Mouse (Mus musculus) right cerebral cortex, postnatal 10 days (tissue): ENCODE measurements around the gene Adgrv1.
A peak's percentile ranks its signal among the peaks of the same experiment; 100 is the strongest.

Experiments
- DNase-seq, 2 experiments: peaks; one replicate each; pipeline ENCODE4 v3.0.0; 2021; ENCODE audit warnings: low spot score in 2 of 2

Gene Adgrv1

GRCm38 (mm10) chr13:81239427-81239826, 393.5 kb downstream of the Adgrv1 start:
- no peak for DNase-seq

- DNase-seq: no peak
These were observed 394.1 kb downstream of the Adgrv1 start for GRCm38 (mm10) chr13:81238855-81239254.

- no peak for DNase-seq
These were observed 395.0 kb downstream of the Adgrv1 start for GRCm38 (mm10) chr13:81237947-81238346.

GRCm38 (mm10) chr13:81236758-81237395, 396.1 kb downstream of the Adgrv1 start:
- no peak for DNase-seq

- no peak for DNase-seq
These were observed 398.9 kb downstream of the Adgrv1 start for GRCm38 (mm10) chr13:81234031-81234430.

- DNase-seq: no peak
These were observed 400.1 kb downstream of the Adgrv1 start for GRCm38 (mm10) chr13:81232839-81233238.

- DNase-seq: no peak
These were observed 402.8 kb downstream of the Adgrv1 start for GRCm38 (mm10) chr13:81230161-81230560.

- no peak for DNase-seq
These were observed 409.2 kb downstream of the Adgrv1 start for GRCm38 (mm10) chr13:81223768-81224167.

- no peak for DNase-seq
These were observed 410.6 kb downstream of the Adgrv1 start for GRCm38 (mm10) chr13:81222377-81222776.

GRCm38 (mm10) chr13:81211436-81211835, 421.5 kb downstream of the Adgrv1 start:
- no peak for DNase-seq

- DNase-seq: no peak
These were observed 422.4 kb downstream of the Adgrv1 start for GRCm38 (mm10) chr13:81210516-81210915.

- no peak for DNase-seq
These were observed 423.1 kb downstream of the Adgrv1 start for GRCm38 (mm10) chr13:81209815-81210214.

- no peak for DNase-seq
These were observed 424.8 kb downstream of the Adgrv1 start for GRCm38 (mm10) chr13:81208106-81208613.

- DNase-seq: no peak
These were observed 450.7 kb downstream of the Adgrv1 start for GRCm38 (mm10) chr13:81181966-81182908.

- no peak for DNase-seq
These were observed 451.5 kb downstream of the Adgrv1 start for GRCm38 (mm10) chr13:81181459-81181858.

- DNase-seq: no peak
These were observed 456.1 kb downstream of the Adgrv1 start for GRCm38 (mm10) chr13:81176820-81177219.

- DNase-seq: no peak
These were observed 456.9 kb downstream of the Adgrv1 start for GRCm38 (mm10) chr13:81176071-81176470.

- DNase-seq: no peak
These were observed 461.8 kb downstream of the Adgrv1 start for GRCm38 (mm10) chr13:81171115-81171514.

GRCm38 (mm10) chr13:81167450-81167849, 465.5 kb downstream of the Adgrv1 start:
- no peak for DNase-seq

- DNase-seq: peak; percentile 38 to 42
These were observed 473.1 kb downstream of the Adgrv1 start for GRCm38 (mm10) chr13:81159808-81160207.

- peak; percentile 29 to 58 for DNase-seq
These were observed 477.6 kb downstream of the Adgrv1 start for GRCm38 (mm10) chr13:81155322-81155721.

- no peak for DNase-seq
These were observed 488.5 kb downstream of the Adgrv1 start for GRCm38 (mm10) chr13:81144434-81144833.
